ENCODE assay signal across 8 mouse cellular contexts in genomic region chr3:9340344-9340743, GRCm38 (mm10).
DNase-seq lines count a peak whose midpoint lies in the region; ATAC-seq and TF ChIP-seq lines count a peak whose summit lies in the region.

No protein-coding gene starts in this region.

- no peaks in the 10 kb centered on the region for H3K36me3 ChIP-seq in CH12.LX (replicated peaks in 1 of 2; ENCODE audit: control insufficient read depth in 1 of 2, insufficient read depth in 1 of 2, low read length in 1 of 2)
- H3K36me3 ChIP-seq in heart, embryonic 16.5 days (ENCODE audit: control insufficient read depth, insufficient read depth) = no peaks in the 10 kb centered on the region
- H3K36me3 ChIP-seq in liver, embryonic 14.5 days (replicated peaks; ENCODE audit: control insufficient read depth, insufficient read depth, low read depth) = no peaks in the 10 kb centered on the region

- H3K79me2 ChIP-seq in CH12.LX (replicated peaks; ENCODE audit: control insufficient read depth, extremely low read depth, insufficient read depth, poor library complexity, severe bottlenecking) = no peaks in the 10 kb centered on the region

- no peak overlapping the region for H3K9ac ChIP-seq in CH12.LX (ENCODE audit: insufficient read depth, low read depth)
- H3K9ac ChIP-seq in heart, embryonic 16.5 days (ENCODE audit: low read length) = peak overlapping the region; percentile 64
- H3K9ac ChIP-seq in liver, embryonic 14.5 days (replicated peaks) = no peak overlapping the region

- dilution Hi-C loops in CH12.LX (cut with MboI; ENCODE audit: extremely low pct_ligation_motif_present, extremely low pct_unique_long_range_greater_than_20kb, low sequenced_read_pairs) = no loop called here

- TF ChIP-seq RAD21 in CH12.LX (IDR thresholded peaks at IDR 0.05; ENCODE audit: low read depth, low read length) = peak; percentile 8

- no peak for TF ChIP-seq EP300 in CH12.LX (IDR thresholded peaks at IDR 0.05; ENCODE audit: low read length)
- no peak for TF ChIP-seq EP300 in liver, embryonic 14.5 days (IDR thresholded peaks at IDR 0.05; ENCODE audit: low read depth)

- H3K27me3 ChIP-seq in CH12.LX (replicated peaks) = no peaks in the 10 kb centered on the region
- H3K27me3 ChIP-seq in heart, embryonic 16.5 days (ENCODE audit: control insufficient read depth, insufficient read depth, low read length) = no peaks in the 10 kb centered on the region
- H3K27me3 ChIP-seq in liver, embryonic 14.5 days (ENCODE audit: control insufficient read depth, insufficient read depth, low read length) = no peaks in the 10 kb centered on the region; the same call in none of the 2 replicates

- H3K4me1 ChIP-seq in CH12.LX (ENCODE audit: control insufficient read depth in 1 of 2, insufficient read depth in 2 of 2) = peaks cover 4 to 6% of the 10 kb centered on the region in 2 experiments
- peaks cover 8% of the 10 kb centered on the region for H3K4me1 ChIP-seq in heart, embryonic 16.5 days (ENCODE audit: control insufficient read depth, insufficient read depth, low read length)
- H3K4me1 ChIP-seq in liver, embryonic 14.5 days (replicated peaks; ENCODE audit: control insufficient read depth in 2 of 2, insufficient read depth in 2 of 2, low read length in 1 of 2) = 0 out of 4 replicates have a peak, but pooled peaks cover 0 to 3% of the 10 kb centered on the region in 2 experiments

- peak; percentile 17 for DNase-seq in adrenal gland, postnatal 14 days
- no peak for DNase-seq in adrenal gland, adult 8-10 months
- DNase-seq in CH12.LX (ENCODE audit: extremely low read depth) = no peak
- DNase-seq in liver, embryonic 14.5 days (ENCODE audit: low read depth in 3 of 3, low spot score in 3 of 3) = no peak
- no peak for DNase-seq in left cerebral cortex, adult 8-10 months (ENCODE audit: low spot score in 2 of 2)

- H3K27ac ChIP-seq in CH12.LX (ENCODE audit: insufficient read depth, low read depth) = no peak overlapping the region
- H3K27ac ChIP-seq in heart, embryonic 16.5 days (ENCODE audit: low read length) = no peak overlapping the region
- H3K27ac ChIP-seq in liver, embryonic 14.5 days = no peak overlapping the region

- no peak for TF ChIP-seq POLR2A in CH12.LX (IDR thresholded peaks at IDR 0.05; ENCODE audit: low read depth, low read length)

- no peak overlapping the region for H3K4me3 ChIP-seq in CH12.LX (replicated peaks in 1 of 3; ENCODE audit: low read depth in 2 of 3, low read length in 2 of 3, poor library complexity in 1 of 3)
- H3K4me3 ChIP-seq in heart, embryonic 16.5 days (ENCODE audit: low read length) = peak overlapping the region; percentile 49
- H3K4me3 ChIP-seq in liver, embryonic 14.5 days (ENCODE audit: insufficient read depth in 1 of 2, low read depth in 2 of 2, low read length in 2 of 2) = no peak overlapping the region

- TF ChIP-seq CTCF in CH12.LX (conservative IDR thresholded peaks at IDR 0.05 in 1 of 2, IDR thresholded peaks at IDR 0.05 in 1 of 2; ENCODE audit: low read depth in 2 of 2, low read length in 2 of 2) = peak in 1 of 2 experiments; percentile 9; a peak in 1 of 4 replicates
- TF ChIP-seq CTCF in liver, embryonic 14.5 days (IDR thresholded peaks at IDR 0.05; ENCODE audit: low read depth) = no peak

- peak overlapping the region; percentile 65 for H3K4me2 ChIP-seq in CH12.LX (ENCODE audit: insufficient read depth, low read depth, poor library complexity, severe bottlenecking)
- peak overlapping the region; percentile 75 for H3K4me2 ChIP-seq in heart, embryonic 16.5 days (ENCODE audit: low read depth, low read length)
- H3K4me2 ChIP-seq in liver, embryonic 14.5 days (ENCODE audit: low read depth) = peak overlapping the region; percentile 30

- ATAC-seq in heart, embryonic 16.5 days (replicated peaks; ENCODE audit: extremely low read depth, insufficient read depth, low FRiP score) = no peak
- ATAC-seq in liver, embryonic 14.5 days (ENCODE audit: insufficient read depth) = no peak
- ATAC-seq in granulocyte monocyte progenitor cell, adult 5-6 weeks (replicated peaks; ENCODE audit: poor library complexity, severe bottlenecking) = no peak
- no peak for ATAC-seq in erythroid progenitor cell, adult 5-6 weeks (replicated peaks; ENCODE audit: low FRiP score, poor library complexity, severe bottlenecking)

- 22% methylated on average over 4 of the region's 4 CpGs for WGBS in heart, embryonic 16.5 days
- WGBS in liver, embryonic 14.5 days (ENCODE audit: insufficient replicate concordance) = 22% methylated on average over 4 of the region's 4 CpGs

- in situ Hi-C loops in CH12.LX (cut with MboI; ENCODE audit: low pct_ligation_motif_present, low pct_unique_long_range_greater_than_20kb, low sequenced_read_pairs) = no loop called here

- H3K9me3 ChIP-seq in CH12.LX (replicated peaks; ENCODE audit: low read length) = no peaks in the 10 kb centered on the region
- no peaks in the 10 kb centered on the region for H3K9me3 ChIP-seq in heart, embryonic 16.5 days (replicated peaks; ENCODE audit: control insufficient read depth, low read length)
- no peaks in the 10 kb centered on the region for H3K9me3 ChIP-seq in liver, embryonic 14.5 days (ENCODE audit: control insufficient read depth, low read length)

TF ChIP-seq in CH12.LX, 34 proteins besides CTCF, POLR2A, EP300 and RAD21:
- TF ChIP-seq ETS1 (conservative IDR thresholded peaks at IDR 0.05; ENCODE audit: low read depth, low read length) (no peak), JUND (conservative IDR thresholded peaks at IDR 0.05; ENCODE audit: low read depth, low read length) (no peak), ELF1 (IDR thresholded peaks at IDR 0.05; ENCODE audit: low read depth, low read length) (no peak), POLR2AphosphoS2 (IDR thresholded peaks at IDR 0.05; ENCODE audit: low read depth, low read length) (no peak), GABPA (IDR thresholded peaks at IDR 0.05; ENCODE audit: insufficient replicate concordance, low read depth, low read length) (no peak), MXI1 (IDR thresholded peaks at IDR 0.05; ENCODE audit: low read depth, low read length) (no peak), ZKSCAN1 (IDR thresholded peaks at IDR 0.05; ENCODE audit: borderline replicate concordance, low read depth, low read length) (no peak), E2F4 (IDR thresholded peaks at IDR 0.05; ENCODE audit: insufficient replicate concordance, low read depth, low read length) (no peak), ZNF384 (IDR thresholded peaks at IDR 0.05; ENCODE audit: low read depth, low read length) (no peak), USF1 (IDR thresholded peaks at IDR 0.05; ENCODE audit: low read depth, low read length) (no peak), IRF4 (IDR thresholded peaks at IDR 0.05; ENCODE audit: low read depth, low read length) (no peak), USF2 (conservative IDR thresholded peaks at IDR 0.05; ENCODE audit: low read depth, low read length) (no peak), ZC3H11A (IDR thresholded peaks at IDR 0.05; ENCODE audit: low read depth, low read length) (no peak), UBTF (IDR thresholded peaks at IDR 0.05; ENCODE audit: low read depth, low read length) (no peak), BHLHE40 (IDR thresholded peaks at IDR 0.05; ENCODE audit: low read depth, low read length) (no peak), PAX5 (IDR thresholded peaks at IDR 0.05; ENCODE audit: low read length) (no peak)
